Mouse (Mus musculus) erythroblast, embryonic 14.5 days (primary cell): ENCODE measurements around the gene Ccr7.

Experiments used
- GATA1 ChIP-seq: IDR thresholded peaks from 2 replicates; pipeline ENCODE4 v1.6.1; 2012; ENCODE audit warnings: low read length, inconsistent platforms, mixed read lengths
- TAL1 ChIP-seq: IDR thresholded peaks from 3 replicates; pipeline ENCODE4 v1.6.1; 2012; ENCODE audit warnings: low read length, inconsistent platforms, mixed read lengths

- TF ChIP-seq GATA1, result no peak
- no peak for TF ChIP-seq TAL1
Measured at GRCm38 (mm10) chr11:99144456-99144855, 10.4 kb downstream of the Ccr7 start.
